In the genomic region with DNA sequence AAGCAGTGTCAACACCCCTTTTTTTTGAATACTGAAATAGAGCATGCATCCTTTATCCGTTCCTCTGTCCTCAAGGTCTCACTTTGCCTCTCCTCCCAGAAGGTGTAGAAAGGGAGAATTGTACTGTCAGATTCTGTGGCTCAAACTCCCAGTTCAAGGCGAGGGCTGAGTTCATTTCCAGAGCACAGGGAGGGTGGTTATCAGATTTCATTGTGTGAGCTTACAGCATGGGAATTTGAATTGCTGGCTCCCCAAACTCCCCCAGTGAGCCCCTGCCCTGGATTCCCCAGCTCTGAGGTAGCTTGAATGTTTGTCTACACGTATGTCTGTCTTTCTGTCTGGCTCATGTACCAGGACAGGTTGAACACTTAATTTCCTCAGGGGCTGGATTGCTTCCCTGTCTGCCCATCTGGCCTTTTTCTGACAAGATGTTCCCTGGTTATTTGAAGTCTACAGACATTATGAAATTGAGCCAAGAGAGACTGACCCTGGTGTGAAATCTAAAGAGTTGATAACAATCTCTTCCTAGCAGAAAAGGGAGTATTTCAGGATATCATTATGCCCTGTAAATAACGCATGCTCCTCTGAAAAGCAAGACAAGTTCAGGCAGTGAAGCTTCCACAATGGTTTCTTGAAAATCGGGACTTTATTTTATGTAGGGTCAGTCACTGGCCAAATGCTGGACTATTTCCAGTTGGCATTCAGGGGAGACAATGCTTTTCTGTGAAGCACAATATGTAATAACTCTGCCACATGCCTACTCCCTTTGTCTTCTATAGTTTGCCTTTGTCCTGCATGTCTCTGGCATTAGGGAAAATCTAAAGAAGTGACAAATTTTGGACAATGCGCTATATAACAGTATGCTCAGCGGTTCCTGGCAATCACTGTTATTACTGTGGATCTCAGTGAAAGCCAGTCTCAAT, we compare ENCODE assay signal across 14 mouse cellular contexts. TPM values are rescaled to one million over a fixed set of nuclear protein-coding genes. Genes with fewer than 3 reads are reported as not detected.
A peak's percentile ranks its signal among the peaks of the same experiment; 100 is the strongest.
DNase-seq lines count a peak whose midpoint lies in the region; ATAC-seq and TF ChIP-seq lines count a peak whose summit lies in the region.
"Had no signal": no experiment of that assay in that cellular context is flagged by ENCODE, and none has a peak within 500 bp of the region (broad histone marks: within the 10 kb centered on the region; RNA-seq: fewer than 3 reads in every experiment).

No protein-coding gene starts in this region.

- TF ChIP-seq CTCF in midbrain, postnatal 0 days (IDR thresholded peaks at IDR 0.05), result no peak
- TF ChIP-seq CTCF in hindbrain, postnatal 0 days (IDR thresholded peaks at IDR 0.05; ENCODE audit: low read depth), result no peak

- no peaks in the 10 kb centered on the region for H3K36me3 ChIP-seq in forebrain, embryonic 13.5 days (ENCODE audit: poor library complexity, severe bottlenecking)
- no peaks in the 10 kb centered on the region for H3K36me3 ChIP-seq in forebrain, embryonic 10.5 days (replicated peaks)
- no peaks in the 10 kb centered on the region for H3K36me3 ChIP-seq in midbrain, embryonic 12.5 days
- no peaks in the 10 kb centered on the region for H3K36me3 ChIP-seq in midbrain, postnatal 0 days (ENCODE audit: insufficient read depth, low read length)
- no peaks in the 10 kb centered on the region for H3K36me3 ChIP-seq in hindbrain, postnatal 0 days (ENCODE audit: insufficient read depth, low read length)
- H3K36me3 ChIP-seq: heart, embryonic 15.5 days; intestine, embryonic 15.5 days; lung, embryonic 15.5 days had no signal

- H3K9ac ChIP-seq in forebrain, embryonic 13.5 days, result no peak overlapping the region
- H3K9ac ChIP-seq in midbrain, embryonic 12.5 days (replicated peaks), result no peak overlapping the region
- H3K9ac ChIP-seq in midbrain, postnatal 0 days (replicated peaks; ENCODE audit: low read length, poor library complexity, severe bottlenecking), result no peak overlapping the region
- H3K9ac ChIP-seq in hindbrain, postnatal 0 days (replicated peaks; ENCODE audit: low read length), result no peak overlapping the region
- H3K9ac ChIP-seq: heart, embryonic 15.5 days; intestine, embryonic 15.5 days; lung, embryonic 15.5 days had no signal

- H3K4me2 ChIP-seq in forebrain, embryonic 13.5 days, result no peak overlapping the region
- no peak overlapping the region for H3K4me2 ChIP-seq in midbrain, embryonic 12.5 days (replicated peaks)
- H3K4me2 ChIP-seq in midbrain, postnatal 0 days (ENCODE audit: low read depth, low read length, poor library complexity, severe bottlenecking), result no peak overlapping the region
- no peak overlapping the region for H3K4me2 ChIP-seq in hindbrain, postnatal 0 days (ENCODE audit: low read depth, low read length)
- H3K4me2 ChIP-seq: heart, embryonic 15.5 days; intestine, embryonic 15.5 days; lung, embryonic 15.5 days had no signal

- no peak for DNase-seq in forebrain, embryonic 10.5 days (ENCODE audit: extremely low spot score, low spot score)
- no peak for DNase-seq in midbrain, postnatal 0 days (ENCODE audit: low spot score)
- peak; percentile 3 to 31 for DNase-seq in cerebellum, postnatal 36 days
- DNase-seq in hindbrain, postnatal 0 days (ENCODE audit: low spot score), result peak; percentile 10
- DNase-seq: gastrocnemius, postnatal 36 days; right cerebral cortex, postnatal 25 days had no signal

- no peak for ATAC-seq in forebrain, embryonic 13.5 days
- no peak for ATAC-seq in midbrain, embryonic 12.5 days (ENCODE audit: low FRiP score, low read depth)
- no peak for ATAC-seq in midbrain, postnatal 0 days (ENCODE audit: low FRiP score)
- ATAC-seq in hindbrain, postnatal 0 days, result no peak
- ATAC-seq in megakaryocyte-erythroid progenitor cell, adult 5-6 weeks (replicated peaks; ENCODE audit: low FRiP score, low TSS enrichment, poor library complexity, severe bottlenecking), result no peak
- ATAC-seq: activated CD4-positive, CD25-positive, alpha-beta regulatory T cell, adult 4 months; intestine, embryonic 15.5 days had no signal

- peaks cover 13% of the 10 kb centered on the region; the same call in 1 of the 2 replicates for H3K4me1 ChIP-seq in forebrain, embryonic 13.5 days
- no peaks in the 10 kb centered on the region; the same call in 1 of the 2 replicates for H3K4me1 ChIP-seq in forebrain, embryonic 10.5 days
- H3K4me1 ChIP-seq in midbrain, embryonic 12.5 days, result no peaks in the 10 kb centered on the region
- H3K4me1 ChIP-seq in midbrain, postnatal 0 days (ENCODE audit: insufficient read depth, low read length), result no peaks in the 10 kb centered on the region
- no peaks in the 10 kb centered on the region for H3K4me1 ChIP-seq in hindbrain, postnatal 0 days (ENCODE audit: insufficient read depth, low read length)
- H3K4me1 ChIP-seq: heart, embryonic 15.5 days; intestine, embryonic 15.5 days; lung, embryonic 15.5 days had no signal

- no peak overlapping the region for H3K4me3 ChIP-seq in forebrain, embryonic 13.5 days
- H3K4me3 ChIP-seq in forebrain, embryonic 10.5 days, result no peak overlapping the region
- no peak overlapping the region for H3K4me3 ChIP-seq in midbrain, embryonic 12.5 days
- no peak overlapping the region for H3K4me3 ChIP-seq in midbrain, postnatal 0 days (ENCODE audit: low read depth, low read length)
- H3K4me3 ChIP-seq in hindbrain, postnatal 0 days (ENCODE audit: low read length), result no peak overlapping the region
- H3K4me3 ChIP-seq: heart, embryonic 15.5 days; intestine, embryonic 15.5 days; lung, embryonic 15.5 days had no signal

- H3K27me3 ChIP-seq in forebrain, embryonic 13.5 days, result no peaks in the 10 kb centered on the region
- H3K27me3 ChIP-seq in forebrain, embryonic 10.5 days (ENCODE audit: poor library complexity, severe bottlenecking), result peaks cover 67% of the 10 kb centered on the region
- H3K27me3 ChIP-seq in midbrain, embryonic 12.5 days, result peaks cover 9% of the 10 kb centered on the region; the same call in 1 of the 2 replicates
- H3K27me3 ChIP-seq in midbrain, postnatal 0 days (ENCODE audit: insufficient read depth, low read length), result no peaks in the 10 kb centered on the region
- no peaks in the 10 kb centered on the region for H3K27me3 ChIP-seq in hindbrain, postnatal 0 days (ENCODE audit: insufficient read depth, low read length)
- H3K27me3 ChIP-seq: heart, embryonic 15.5 days; intestine, embryonic 15.5 days; lung, embryonic 15.5 days had no signal

- H3K27ac ChIP-seq in forebrain, embryonic 13.5 days, result peak overlapping the region; percentile 57
- no peak overlapping the region for H3K27ac ChIP-seq in forebrain, embryonic 10.5 days
- peak overlapping the region; percentile 39 for H3K27ac ChIP-seq in midbrain, embryonic 12.5 days (replicated peaks)
- no peak overlapping the region for H3K27ac ChIP-seq in midbrain, postnatal 0 days (ENCODE audit: low read depth, low read length)
- H3K27ac ChIP-seq in hindbrain, postnatal 0 days, result peak overlapping the region; percentile 26; the same call in 1 of the 2 replicates
- H3K27ac ChIP-seq: heart, embryonic 15.5 days; intestine, embryonic 15.5 days; lung, embryonic 15.5 days had no signal

- 52% methylated on average over 7 of the region's 7 CpGs for WGBS in forebrain, embryonic 13.5 days
- WGBS in forebrain, embryonic 10.5 days, result 83% methylated on average over 7 of the region's 7 CpGs
- WGBS in midbrain, embryonic 12.5 days, result 72% methylated on average over 7 of the region's 7 CpGs
- WGBS in midbrain, postnatal 0 days, result 53% methylated on average over 7 of the region's 7 CpGs
- WGBS in hindbrain, postnatal 0 days, result 48% methylated on average over 7 of the region's 7 CpGs

- H3K9me3 ChIP-seq in forebrain, embryonic 13.5 days (replicated peaks), result no peaks in the 10 kb centered on the region
- no peaks in the 10 kb centered on the region for H3K9me3 ChIP-seq in forebrain, embryonic 10.5 days
- no peaks in the 10 kb centered on the region for H3K9me3 ChIP-seq in midbrain, embryonic 12.5 days
- H3K9me3 ChIP-seq in midbrain, postnatal 0 days (ENCODE audit: low read length), result no peaks in the 10 kb centered on the region
- H3K9me3 ChIP-seq in hindbrain, postnatal 0 days (ENCODE audit: low read length), result no peaks in the 10 kb centered on the region
- H3K9me3 ChIP-seq: heart, embryonic 15.5 days; intestine, embryonic 15.5 days; lung, embryonic 15.5 days had no signal

RNA-seq across cellular contexts. Expression of a gene that starts 35.5 kb away (rescaled TPM):
- polyA plus RNA-seq in forebrain, embryonic 13.5 days (2015; fragmentation: Nextera tagmentation; extraction: Ambion mirVana), result 196 and 206 TPM in 2 replicates
- 9.8 and 17.4 TPM in 2 replicates for polyA plus RNA-seq in forebrain, embryonic 10.5 days (2016; fragmentation: Nextera tagmentation; extraction: Ambion mirVana)
- 164 and 182 TPM in 2 replicates for polyA plus RNA-seq in midbrain, embryonic 12.5 days (2016; fragmentation: Nextera tagmentation; extraction: Ambion mirVana)
- total RNA-seq in midbrain, postnatal 0 days (2014; rRNA removed), result 245 and 363 TPM in 2 replicates
- 112 and 134 TPM in 2 replicates for polyA plus RNA-seq in midbrain, postnatal 0 days (2015; fragmentation: Nextera tagmentation; extraction: Ambion mirVana)
- 178 and 200 TPM in 2 replicates for total RNA-seq in hindbrain, postnatal 0 days (2014; rRNA removed)
- 103 and 120 TPM in 2 replicates for polyA plus RNA-seq in hindbrain, postnatal 0 days (2015; fragmentation: Nextera tagmentation; extraction: Ambion mirVana)
- total RNA-seq in megakaryocyte-erythroid progenitor cell, adult 5-6 weeks (2014; fragmentation: Nextera tagmentation), result not detected in 2 replicates
- total RNA-seq in megakaryocyte-erythroid progenitor cell, adult 5-6 weeks (2017), result not detected in 2 replicates
- total RNA-seq: gastrocnemius, postnatal 36 days; MEL had no signal
- polyA plus RNA-seq: activated CD4-positive, CD25-positive, alpha-beta regulatory T cell, adult 4 months had no signal

Comparison
In these comparisons a context has a peak if more than half of its experiments do, and no peak if none do; other contexts are left out.
1. H3K27ac ChIP-seq: peak in forebrain, embryonic 13.5 days (single experiment), midbrain, embryonic 12.5 days (single experiment) and hindbrain, postnatal 0 days (single experiment); none in forebrain, embryonic 10.5 days (single experiment) and midbrain, postnatal 0 days (single experiment).
2. DNase-seq: peak in cerebellum, postnatal 36 days (2 of 2) and hindbrain, postnatal 0 days (single experiment); none in forebrain, embryonic 10.5 days (single experiment) and midbrain, postnatal 0 days (single experiment).